Mouse (Mus musculus) fat pad, adult 2 months (tissue): ENCODE data around the gene Rab19.
"Not testable (repeated sequence)": the region's sequence is repeated elsewhere in the genome, so short reads cannot be mapped to it uniquely, and the experiment has no call there.

Source experiments
- DNase-seq: peaks from one replicate; pipeline ENCODE4 v3.0.0-alpha.2; 2011; ENCODE audit warnings: low read depth, low spot score; ENCODE audit errors: extremely low read depth

Rab19 gene

GRCm38 (mm10) chr6:39429007-39429788 lies 48.2 kb downstream of the Rab19 start:
- no peak for DNase-seq

DNA sequence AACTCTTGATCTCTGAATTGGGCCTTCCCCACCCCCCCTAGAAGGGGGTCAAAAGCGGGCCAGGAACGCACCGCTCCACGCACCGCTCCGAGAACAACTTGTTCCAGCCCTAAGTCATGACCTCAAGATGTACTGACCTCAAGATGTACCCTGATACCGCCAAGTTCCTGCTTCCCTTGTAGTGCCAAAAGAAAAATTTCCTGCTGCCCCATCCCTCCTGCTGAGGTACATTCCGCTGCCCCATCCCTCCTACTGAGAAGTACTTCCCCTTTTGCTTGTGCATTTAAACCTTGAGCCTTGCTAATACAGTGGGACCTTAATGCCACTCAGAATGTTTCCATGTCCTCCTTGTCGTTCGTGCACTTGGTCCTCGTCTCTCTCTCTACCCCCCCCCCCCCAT lies 49.7 kb downstream of the Rab19 start:
- no peak for DNase-seq

DNA sequence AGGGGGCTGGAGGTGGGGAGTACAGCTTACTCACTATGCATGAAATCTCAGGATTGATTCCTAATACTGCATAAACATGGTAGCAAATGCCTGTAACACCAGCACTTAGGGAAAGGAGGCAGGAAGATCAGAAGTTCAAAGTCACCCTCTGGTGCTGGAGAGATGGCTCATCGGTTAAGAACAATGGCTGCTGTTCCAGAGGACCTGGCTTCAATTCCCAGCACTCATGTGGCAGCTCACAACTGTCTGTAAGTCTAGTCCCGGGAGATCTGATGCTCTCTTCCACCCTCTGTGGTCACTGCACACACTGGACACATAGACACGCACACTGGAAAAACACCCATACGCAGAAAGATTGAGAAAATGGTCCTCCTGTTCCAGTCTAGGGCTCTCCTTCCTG lies 52.2 kb downstream of the Rab19 start:
- DNase-seq: no peak

- DNase-seq: no peak
Measured at GRCm38 (mm10) chr6:39433701-39434100, 52.7 kb downstream of the Rab19 start.

- no peak for DNase-seq
Measured at GRCm38 (mm10) chr6:39434111-39434885, 53.3 kb downstream of the Rab19 start.

DNA sequence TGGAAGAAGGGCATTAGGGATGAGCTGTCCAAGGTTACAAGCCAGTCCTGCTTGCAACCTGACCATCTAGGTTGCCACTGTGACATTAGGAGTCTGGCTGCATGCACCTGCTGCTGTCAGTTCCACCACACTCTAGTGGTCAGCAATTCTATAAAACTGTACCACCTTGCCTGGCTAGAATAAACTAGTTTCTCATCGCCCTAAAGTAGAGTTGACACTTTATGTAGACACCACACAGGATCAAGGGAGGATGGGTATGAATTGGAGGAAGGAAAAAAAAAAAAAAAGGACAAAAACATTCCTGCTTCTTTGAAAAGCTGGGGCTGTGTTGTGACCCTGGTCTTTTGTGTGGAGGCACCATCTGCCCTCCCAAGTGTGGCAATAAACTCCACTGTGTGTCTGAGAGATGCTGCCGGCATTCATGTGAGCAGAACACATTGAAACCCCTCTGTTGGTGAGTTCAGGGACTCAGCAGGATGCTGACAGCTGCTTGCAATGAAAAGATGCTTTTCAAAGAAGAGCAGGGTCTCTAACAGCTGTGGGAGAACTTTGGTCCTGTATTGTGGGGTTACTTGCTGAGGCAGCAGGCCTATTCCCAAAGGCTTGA lies 54.0 kb downstream of the Rab19 start:
- DNase-seq: no peak

DNA sequence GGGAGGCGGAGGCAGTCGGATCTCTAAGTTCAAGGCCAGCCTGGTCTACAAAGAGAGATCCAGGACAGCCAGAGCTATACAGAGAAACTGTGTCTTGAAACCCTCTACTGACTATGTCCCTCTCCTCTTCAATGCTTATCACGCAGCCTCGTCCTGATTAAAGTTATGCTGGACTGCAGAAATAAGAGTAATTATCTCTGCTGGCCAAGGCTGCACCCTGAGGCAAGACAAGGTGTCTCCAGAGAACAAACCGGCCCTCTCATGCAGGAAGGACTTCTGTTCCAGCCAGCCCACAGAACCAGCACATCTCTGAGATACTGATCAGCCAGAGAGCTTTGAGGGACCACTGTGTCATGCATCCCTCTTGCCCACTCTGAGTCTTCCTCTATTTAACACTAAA lies 54.9 kb downstream of the Rab19 start:
- no peak for DNase-seq

DNA sequence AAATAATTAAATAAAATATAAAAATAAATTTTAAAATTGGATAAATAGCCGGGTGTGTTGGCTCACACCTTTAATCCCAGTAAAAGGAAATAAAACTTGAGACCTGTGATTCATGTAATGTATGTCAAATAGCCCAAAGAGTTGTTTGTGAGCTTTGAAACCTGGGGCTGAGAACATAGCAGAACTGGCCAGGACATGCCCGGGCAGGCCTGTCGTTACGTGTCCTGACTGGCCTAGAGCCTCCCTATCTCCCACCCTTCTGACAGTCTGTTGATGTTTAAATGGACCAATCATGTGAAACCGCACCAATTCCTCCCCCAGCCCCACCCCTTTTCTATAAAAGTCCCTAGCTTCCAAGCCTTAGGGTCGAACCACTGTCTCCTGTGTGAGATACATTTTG lies 56.5 kb downstream of the Rab19 start:
- not testable (repeated sequence) for DNase-seq
